Mouse (Mus musculus) erythroid progenitor cell, adult 5-6 weeks (primary cell): Measurements from ENCODE around the gene Mrgprb3. TPM values are rescaled to one million over a fixed set of nuclear protein-coding genes. Genes with fewer than 3 reads are reported as not detected.

ENCODE experiments used
- ATAC-seq: replicated peaks from 2 replicates; pipeline ENCODE4 v1.8.0; 2016; ENCODE audit warnings: moderate number of reproducible peaks, mild to moderate bottlenecking, moderate TSS enrichment, inconsistent platforms; ENCODE audit not compliant: poor library complexity, low FRiP score, severe bottlenecking
- total RNA-seq, 2 experiments: library from RNA; stranded (forward) in 1 of 2; stranded (reverse) in 1 of 2; fragments of 150-400 nt in 1 of 2; fragments of 186-747, 209-891 nt in 1 of 2; gene quantifications; 2 replicates each; pipeline versions ENCODE4 v1.2.3 to v1.2.4; 2015 to 2017; ENCODE audit warnings: low replicate concordance in 2 of 2

The Mrgprb3 gene
- total RNA-seq (2015; ENCODE audit: low replicate concordance) (not detected in 2 replicates), total RNA-seq (2017; ENCODE audit: low replicate concordance) (not detected in 2 replicates)

- no peak for ATAC-seq
Measured at GRCm38 (mm10) chr7:48643711-48644110, at the start of gene Mrgprb3. TSS of gene Mrgprb3 (minus strand) at chr7:48643811.

Other genes with a start within 250 kb of the Mrgprb3 start
- gene Mrgprb1, start 187.5 kb downstream of the Mrgprb3 start, total RNA-seq (2015; ENCODE audit: low replicate concordance): not detected in 2 replicates
- not detected in 2 replicates for gene Mrgprb1, start 187.5 kb downstream of the Mrgprb3 start, total RNA-seq (2017; ENCODE audit: low replicate concordance)
- gene Mrgprx2, start 144.5 kb downstream of the Mrgprb3 start, total RNA-seq (2015; ENCODE audit: low replicate concordance): not detected in 2 replicates
- not detected in 2 replicates for gene Mrgprx2, start 144.5 kb downstream of the Mrgprb3 start, total RNA-seq (2017; ENCODE audit: low replicate concordance)
- gene Mrgprb2, start 85.7 kb downstream of the Mrgprb3 start, total RNA-seq (2015; ENCODE audit: low replicate concordance): not detected in 2 replicates
- not detected in 2 replicates for gene Mrgprb2, start 85.7 kb downstream of the Mrgprb3 start, total RNA-seq (2017; ENCODE audit: low replicate concordance)
- 10.1 and 19.7 TPM in 2 replicates for gene Zdhhc13, start 145.2 kb upstream of the Mrgprb3 start, total RNA-seq (2015; ENCODE audit: low replicate concordance)
- 7.7 and 11.7 TPM in 2 replicates for gene Zdhhc13, start 145.2 kb upstream of the Mrgprb3 start, total RNA-seq (2017; ENCODE audit: low replicate concordance)
- gene Csrp3, start 204.2 kb upstream of the Mrgprb3 start, total RNA-seq (2015; ENCODE audit: low replicate concordance): 4.0 TPM in 1 of 2 replicates, not detected in the other
- 1.7 TPM in 1 of 2 replicates, not detected in the other for gene Csrp3, start 204.2 kb upstream of the Mrgprb3 start, total RNA-seq (2017; ENCODE audit: low replicate concordance)
- 418 and 438 TPM in 2 replicates for gene E2f8, start 237.8 kb upstream of the Mrgprb3 start, total RNA-seq (2015; ENCODE audit: low replicate concordance)
- gene E2f8, start 237.8 kb upstream of the Mrgprb3 start, total RNA-seq (2017; ENCODE audit: low replicate concordance): 278 and 339 TPM in 2 replicates